Mouse (Mus musculus) testis, postnatal 14 days (tissue): ENCODE measurements around the gene Dnajb12.
"Not testable (repeated sequence)": the region's sequence is repeated elsewhere in the genome, so short reads cannot be mapped to it uniquely, and the experiment has no call there.

ENCODE experiments used
- DNase-seq: peaks from one replicate; pipeline ENCODE4 v3.0.0; 2021; ENCODE audit warnings: low spot score

Dnajb12 gene

GRCm38 (mm10) chr10:59872651-59873050 lies 6.7 kb upstream of the Dnajb12 start:
- DNase-seq = not testable (repeated sequence)

- DNase-seq = no peak
These were observed 6.2 kb upstream of the Dnajb12 start for GRCm38 (mm10) chr10:59873206-59873605.

DNA sequence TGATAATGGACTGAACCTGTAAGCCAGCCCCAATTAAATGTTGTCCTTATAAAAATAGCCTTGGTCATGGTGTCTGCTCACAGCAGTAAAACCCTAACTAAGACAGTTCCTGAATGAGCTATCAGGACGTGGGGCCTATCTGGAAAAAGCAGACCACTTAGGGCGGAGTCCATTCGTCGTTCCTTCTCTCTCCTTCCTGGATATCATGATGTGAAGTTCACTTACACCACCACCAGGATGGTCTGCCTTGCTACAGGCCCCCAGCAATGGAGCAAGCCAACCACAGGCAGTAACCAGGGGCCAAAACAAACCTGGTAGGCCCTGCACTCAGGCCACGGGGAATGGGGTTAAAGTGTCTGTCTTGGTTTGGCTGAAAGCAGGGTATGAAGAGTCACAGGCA lies 5.7 kb upstream of the Dnajb12 start:
- no peak for DNase-seq

DNA sequence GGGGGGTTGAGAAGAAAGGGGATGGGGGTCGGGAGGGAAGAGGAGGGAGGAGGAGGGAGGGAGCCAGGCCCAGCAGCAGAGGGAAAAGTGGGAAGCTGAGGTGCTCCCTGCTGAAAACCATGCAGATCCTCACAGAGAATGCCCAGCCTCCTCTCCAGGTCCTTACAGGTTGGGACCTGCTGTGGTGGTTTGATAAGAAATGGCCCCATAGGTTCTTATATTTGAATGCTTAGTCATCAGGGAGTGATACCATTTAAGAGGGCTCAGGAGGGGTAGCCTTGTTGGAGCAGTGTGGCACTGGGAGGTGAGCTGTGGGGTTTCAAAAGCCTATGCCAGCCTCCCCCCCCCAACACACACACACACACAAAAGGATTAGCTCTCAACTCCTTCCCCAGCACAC lies 4.0 kb upstream of the Dnajb12 start:
- DNase-seq = no peak

DNA sequence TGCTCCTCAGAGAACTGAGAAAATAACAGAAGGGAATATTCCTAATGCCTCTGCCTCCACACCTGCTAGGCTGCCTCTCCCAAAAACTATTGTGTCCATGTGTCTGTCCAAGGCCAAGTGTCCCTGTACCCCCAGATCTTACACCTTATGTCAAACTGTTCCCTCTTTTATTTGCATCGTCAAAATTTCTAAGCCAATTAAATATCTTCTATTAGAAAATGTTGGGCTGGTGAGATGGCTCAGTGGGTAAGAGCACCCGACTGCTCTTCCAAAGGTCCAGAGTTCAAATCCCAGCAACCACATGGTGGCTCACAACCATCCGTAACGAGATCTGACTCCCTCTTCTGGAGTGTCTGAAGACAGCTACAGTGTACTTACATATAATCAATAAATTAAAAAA lies 2.7 kb upstream of the Dnajb12 start:
- DNase-seq = not testable (repeated sequence)

DNA sequence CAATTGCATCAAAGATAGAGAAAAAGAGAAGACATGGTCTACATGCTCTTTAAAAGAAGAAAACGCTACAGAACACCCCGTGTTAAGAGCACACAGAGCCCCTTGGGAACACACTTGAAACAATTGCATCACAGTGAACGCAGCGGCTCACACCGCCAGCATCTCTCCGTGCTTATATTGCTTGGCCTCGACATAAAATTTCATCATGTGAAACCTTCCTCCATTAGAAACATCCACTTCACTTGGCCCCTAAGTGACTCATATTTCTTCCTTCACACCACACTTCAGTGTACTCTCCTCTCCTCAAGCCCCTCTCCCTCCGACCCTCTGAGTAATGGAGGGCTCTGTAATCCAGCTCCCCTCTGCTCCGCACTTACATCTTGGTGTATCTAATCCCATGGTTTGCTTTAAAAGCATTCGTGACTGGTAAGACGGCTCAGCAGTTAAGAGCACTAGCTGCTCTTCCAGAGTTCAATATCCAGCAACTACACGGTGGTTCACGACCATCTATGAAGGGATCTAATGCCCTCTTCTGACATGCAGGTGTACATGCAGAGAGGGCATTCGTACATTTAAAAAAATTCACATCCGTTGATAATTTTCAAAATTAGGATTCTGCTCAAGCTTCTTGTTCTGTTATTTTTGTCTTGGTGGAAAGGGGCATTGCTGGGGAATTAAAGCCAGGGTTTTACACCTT lies 1.8 kb upstream of the Dnajb12 start:
- no peak for DNase-seq

GRCm38 (mm10) chr10:59878823-59879222 lies 533 bp upstream of the Dnajb12 start:
- no peak for DNase-seq

DNA sequence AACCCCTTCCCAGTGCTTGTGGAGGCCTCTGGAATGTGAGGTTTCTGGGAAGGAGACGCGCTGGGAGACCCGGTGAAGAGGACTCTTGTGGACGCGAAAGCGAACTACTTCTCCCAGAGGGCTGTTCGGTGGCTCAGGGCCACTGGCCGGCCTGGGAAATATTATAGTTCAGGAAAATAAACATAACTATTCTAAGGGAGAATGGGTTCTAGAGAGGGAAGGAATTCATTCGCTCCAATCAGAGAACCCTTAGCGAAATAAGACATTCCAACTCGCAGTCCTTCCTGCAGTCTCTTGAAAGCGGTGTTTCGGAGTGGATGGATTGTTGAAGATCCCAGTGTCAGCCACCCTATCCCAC lies 652 bp downstream of the Dnajb12 start:
- DNase-seq = no peak

- no peak for DNase-seq
These were observed 1.5 kb downstream of the Dnajb12 start for GRCm38 (mm10) chr10:59880837-59881236.

DNA sequence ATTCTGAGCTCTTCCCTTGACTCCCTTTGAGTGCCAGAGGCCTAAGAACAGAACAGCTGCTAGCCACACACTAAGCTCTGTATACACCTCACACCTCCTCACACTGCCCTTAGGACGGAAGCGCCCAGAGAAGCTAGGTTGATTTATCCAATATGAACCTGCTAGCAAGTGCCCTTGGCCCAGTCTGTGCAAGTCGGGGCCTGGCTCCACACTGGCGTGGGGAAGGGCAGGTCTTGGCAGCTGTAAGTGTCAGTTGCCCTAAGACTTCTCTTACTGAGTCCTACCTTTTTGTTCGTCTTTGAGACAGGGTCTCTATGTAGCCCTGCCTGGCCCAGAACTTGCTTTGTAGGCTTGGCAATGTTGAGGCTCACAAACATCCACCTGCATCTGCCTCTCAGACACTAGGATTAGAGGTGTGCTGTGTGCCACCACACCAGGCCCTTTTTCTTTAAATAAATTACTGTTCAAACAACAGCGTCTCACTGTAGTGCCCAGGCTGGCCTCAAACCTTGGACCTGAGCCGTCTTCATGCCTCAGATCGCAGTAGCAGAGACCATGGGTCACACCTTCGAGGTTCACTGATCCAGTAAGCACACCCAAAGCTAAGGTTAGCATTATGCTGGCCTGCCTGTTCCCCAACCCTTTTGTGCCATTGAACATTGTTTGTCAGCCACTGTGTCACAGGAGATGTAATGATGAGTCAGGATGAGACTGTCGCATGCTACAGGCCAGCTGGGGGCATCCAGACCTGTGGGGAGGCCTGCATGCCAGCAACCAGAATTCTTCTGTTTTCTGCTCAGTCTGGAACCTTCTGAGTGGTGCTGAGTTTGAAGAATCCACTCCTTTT lies 5.2 kb downstream of the Dnajb12 start:
- no peak for DNase-seq

- no peak for DNase-seq
These were observed 6.1 kb downstream of the Dnajb12 start for GRCm38 (mm10) chr10:59885174-59886080.

DNA sequence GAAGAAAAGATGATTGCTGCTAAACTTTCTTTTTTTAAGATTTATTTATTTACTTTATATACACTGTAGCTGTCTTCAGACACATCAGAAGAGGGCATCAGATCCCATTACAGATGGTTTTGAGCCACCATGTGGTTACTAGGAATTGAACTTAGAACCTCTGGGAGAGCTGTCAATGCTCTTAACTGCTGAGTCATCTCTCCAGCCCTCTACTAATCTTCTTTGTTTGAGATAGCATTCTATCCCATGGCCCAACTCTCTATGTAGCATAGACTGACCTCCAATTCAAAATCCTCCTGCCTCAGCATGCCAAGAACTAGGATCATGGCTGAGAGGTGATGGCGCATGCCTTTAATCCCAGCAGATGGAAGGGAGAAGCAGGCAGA lies 6.7 kb downstream of the Dnajb12 start:
- DNase-seq = no peak

GRCm38 (mm10) chr10:59887432-59887831 lies 8.1 kb downstream of the Dnajb12 start:
- no peak for DNase-seq

- DNase-seq = no peak
These were observed 10.0 kb downstream of the Dnajb12 start for GRCm38 (mm10) chr10:59889339-59889738.

DNA sequence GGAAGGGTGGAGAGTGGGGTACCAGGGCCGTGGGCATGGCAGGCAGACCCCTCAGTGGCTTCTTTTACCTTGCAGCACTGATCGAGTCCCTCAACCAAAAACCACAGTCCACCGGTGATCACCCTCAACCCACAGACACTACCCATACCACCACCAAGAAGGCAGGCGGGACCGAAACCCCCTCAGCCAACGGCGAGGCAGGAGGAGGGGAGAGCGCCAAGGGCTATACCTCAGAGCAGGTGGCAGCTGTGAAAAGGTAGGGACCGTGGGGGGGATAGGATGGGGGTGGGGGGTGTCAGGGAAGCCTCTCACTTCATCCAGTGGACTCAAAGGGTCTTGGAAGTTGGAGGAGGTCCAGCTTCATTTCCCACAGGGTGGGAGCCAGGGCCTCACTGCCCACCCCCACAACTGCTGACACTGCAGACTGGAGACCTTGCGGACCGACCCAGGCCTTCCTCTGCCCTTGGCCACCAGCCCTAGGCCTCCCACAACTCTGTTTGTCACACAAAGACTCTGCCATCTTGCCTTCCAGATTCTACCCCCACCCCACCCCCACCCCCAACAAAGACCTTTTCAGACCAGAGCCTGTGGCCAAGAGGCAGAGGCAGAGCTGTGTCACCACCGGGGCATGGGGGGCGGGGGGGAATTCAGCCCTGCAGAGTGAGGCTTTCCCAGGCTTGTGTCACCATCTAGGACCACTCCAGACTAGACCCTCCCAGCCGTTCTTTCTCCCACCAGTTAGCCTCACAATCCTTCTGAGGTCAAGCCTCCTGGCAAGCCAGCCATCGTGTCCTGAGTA lies 10.8 kb downstream of the Dnajb12 start:
- DNase-seq = no peak

DNA sequence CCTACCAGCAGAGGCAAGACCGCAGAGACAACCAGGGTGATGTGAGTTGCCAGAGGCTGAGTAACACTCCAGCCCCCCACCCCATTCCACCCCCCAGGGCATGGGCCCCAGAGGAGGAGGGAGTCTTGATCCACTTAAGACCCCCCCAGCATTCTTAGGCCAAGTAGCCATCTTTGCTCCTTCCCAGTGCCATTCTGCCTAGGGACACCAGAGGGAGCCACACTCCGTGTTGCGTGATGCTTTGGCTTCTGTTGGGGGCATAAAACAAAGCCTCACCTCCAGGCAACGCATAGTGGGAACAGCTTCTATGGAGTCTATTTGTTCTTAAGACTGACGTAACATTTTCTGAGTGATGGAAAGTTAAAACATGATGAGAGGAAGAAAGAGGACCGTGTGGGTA lies 13.6 kb downstream of the Dnajb12 start:
- DNase-seq = no peak

GRCm38 (mm10) chr10:59894251-59895160 lies 15.2 kb downstream of the Dnajb12 start:
- peak; percentile 61 for DNase-seq

GRCm38 (mm10) chr10:59895460-59896186 lies 16.3 kb downstream of the Dnajb12 start:
- DNase-seq = no peak

GRCm38 (mm10) chr10:59896211-59896610 lies 16.9 kb downstream of the Dnajb12 start:
- DNase-seq = no peak

DNA sequence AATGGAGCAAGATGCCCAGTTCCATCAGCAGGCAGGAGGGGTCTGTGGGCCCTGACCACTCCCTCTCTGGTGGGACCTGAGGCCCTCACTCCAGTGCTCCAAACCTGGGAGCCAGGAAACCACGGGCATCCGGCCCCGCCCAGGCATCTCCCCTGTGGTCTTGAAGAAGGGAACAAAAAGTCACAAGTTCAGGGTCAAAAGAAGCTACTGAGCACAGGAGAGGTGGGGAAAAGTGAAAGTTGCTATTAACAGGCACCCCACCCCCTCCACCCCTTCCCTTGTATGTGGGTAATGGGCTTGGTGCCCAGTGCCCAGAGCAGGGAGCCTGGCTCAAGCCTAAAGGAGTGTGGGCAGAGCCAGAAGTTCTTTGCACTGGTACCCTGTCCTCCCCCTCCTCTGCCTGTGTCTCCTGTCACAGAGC lies 17.6 kb downstream of the Dnajb12 start:
- DNase-seq = no peak
